Mouse (Mus musculus) myocyte (in vitro differentiated cells): ENCODE measurements at regions not wholly inside any gene's neighbourhood (a gene's known extent, or its start where the extent isn't known, plus 50 kb on each side); places are given as distances from the start of the nearest gene placed in this dataset.
A peak's percentile ranks its signal among the peaks of the same experiment; 100 is the strongest.

ENCODE experiments used
- H3K27me3 ChIP-seq: one replicate; pipeline ENCODE4 v1.6.1; 2011; ENCODE audit not compliant: control insufficient read depth, insufficient read depth, insufficient read length
- H3K36me3 ChIP-seq: one replicate; pipeline ENCODE4 v1.6.1; 2011; ENCODE audit not compliant: control insufficient read depth, insufficient read depth
- H3K4me2 ChIP-seq: one replicate; pipeline ENCODE4 v1.6.1; 2011; ENCODE audit warnings: low read depth, control low read depth
- H3K4me3 ChIP-seq: one replicate; pipeline ENCODE4 v1.5.1; 2011; ENCODE audit warnings: mild to moderate bottlenecking, control low read depth, moderate library complexity
- H3K79me2 ChIP-seq: one replicate; pipeline ENCODE4 v1.6.1; 2011; ENCODE audit not compliant: control insufficient read depth, insufficient read depth
- H3ac ChIP-seq: one replicate; pipeline ENCODE4 v1.6.1; 2011; ENCODE audit not compliant: control insufficient read depth, insufficient read length
- CEBPB ChIP-seq: IDR thresholded peaks from 2 replicates; pipeline ENCODE4 v1.6.1; 2011; ENCODE audit warnings: mild to moderate bottlenecking, moderate library complexity; ENCODE audit not compliant: poor library complexity, insufficient read depth, severe bottlenecking
- E2F4 ChIP-seq: IDR thresholded peaks from one replicate; pipeline ENCODE4 v1.6.1; 2011; ENCODE audit warnings: mild to moderate bottlenecking, control low read depth, moderate library complexity; ENCODE audit not compliant: insufficient read depth
- MAX ChIP-seq: IDR thresholded peaks from one replicate; pipeline ENCODE4 v1.6.1; 2011; ENCODE audit warnings: low read depth, mild to moderate bottlenecking, control low read depth
- MYOD1 ChIP-seq, 3 experiments: IDR thresholded peaks; one replicate each; pipeline ENCODE4 v1.6.1; 2011; ENCODE audit warnings: control low read depth in 2 of 3, low read depth in 2 of 3, mild to moderate bottlenecking in 2 of 3, moderate library complexity in 1 of 3; ENCODE audit not compliant: insufficient read length in 2 of 3, control insufficient read depth in 1 of 3
- MYOG ChIP-seq, 3 experiments: IDR thresholded peaks; one replicate each; pipeline ENCODE4 v1.6.1; 2011; ENCODE audit warnings: control low read depth in 2 of 3, low read depth in 2 of 3, mild to moderate bottlenecking in 2 of 3; ENCODE audit not compliant: insufficient read length in 2 of 3, control insufficient read depth in 1 of 3, insufficient read depth in 1 of 3
- POLR2A ChIP-seq: IDR thresholded peaks from one replicate; pipeline ENCODE4 v1.6.1; 2011; ENCODE audit warnings: low read depth, mild to moderate bottlenecking, control low read depth, moderate library complexity; ENCODE audit not compliant: insufficient read length
- POLR2AphosphoS2 ChIP-seq: IDR thresholded peaks from one replicate; pipeline ENCODE4 v1.6.1; 2011; ENCODE audit warnings: low read depth, control low read depth; ENCODE audit not compliant: insufficient read length
- REST ChIP-seq: IDR thresholded peaks from one replicate; pipeline ENCODE4 v1.6.1; 2011; ENCODE audit warnings: mild to moderate bottlenecking, control low read depth, moderate library complexity; ENCODE audit not compliant: insufficient read depth, insufficient read length
- SRF ChIP-seq: IDR thresholded peaks from one replicate; pipeline ENCODE4 v1.6.1; 2011; ENCODE audit warnings: low read depth; ENCODE audit not compliant: control insufficient read depth, insufficient read length
- TCF12 ChIP-seq: IDR thresholded peaks from one replicate; pipeline ENCODE4 v1.6.1; 2011; ENCODE audit warnings: mild to moderate bottlenecking, control low read depth; ENCODE audit not compliant: poor library complexity, insufficient read depth, severe bottlenecking
- TCF3 ChIP-seq: IDR thresholded peaks from one replicate; pipeline ENCODE4 v1.6.1; 2011; ENCODE audit warnings: low read depth, control low read depth; ENCODE audit not compliant: insufficient read length
- USF1 ChIP-seq: IDR thresholded peaks from one replicate; pipeline ENCODE4 v1.6.1; 2011; ENCODE audit warnings: low read depth, mild to moderate bottlenecking, control low read depth, moderate library complexity

- Histone ChIP-seq H3K4me2 (peak overlapping the region; percentile 34), H3ac (no peak overlapping the region), H3K36me3 (no peaks in the 10 kb centered on the region), H3K79me2 (no peaks in the 10 kb centered on the region), H3K27me3 (no peaks in the 10 kb centered on the region), H3K4me3 (no peak overlapping the region)
- TF ChIP-seq REST (no peak), MYOD1 (IDR thresholded peaks at IDR 0.05; ENCODE audit: control insufficient read depth in 1 of 3, insufficient read length in 2 of 3, low read depth in 2 of 3) (no peak), SRF (no peak), TCF12 (no peak), USF1 (no peak)
These were observed 599.6 kb downstream of the Epm2a start for GRCm38 (mm10) chr10:11942772-11943171.

GRCm38 (mm10) chr10:11960327-11960922, 617.2 kb downstream of the Epm2a start:
- H3K36me3 ChIP-seq = no peaks in the 10 kb centered on the region
- H3K27me3 ChIP-seq = no peaks in the 10 kb centered on the region
- no peak overlapping the region for H3K4me2 ChIP-seq
- H3ac ChIP-seq = no peak overlapping the region
- no peaks in the 10 kb centered on the region for H3K79me2 ChIP-seq
- no peak overlapping the region for H3K4me3 ChIP-seq
- TF ChIP-seq MAX = no peak
- no peak for TF ChIP-seq TCF3
- no peak for TF ChIP-seq REST
- TF ChIP-seq MYOG (IDR thresholded peaks at IDR 0.05; ENCODE audit: control insufficient read depth in 1 of 3, insufficient read depth in 1 of 3, insufficient read length in 2 of 3, low read depth in 2 of 3) = no peak
- TF ChIP-seq E2F4 = no peak
- TF ChIP-seq MYOD1 (IDR thresholded peaks at IDR 0.05; ENCODE audit: control insufficient read depth in 1 of 3, insufficient read length in 2 of 3, low read depth in 2 of 3) = no peak
- TF ChIP-seq POLR2AphosphoS2 = no peak
- no peak for TF ChIP-seq USF1
- no peak for TF ChIP-seq CEBPB
- TF ChIP-seq POLR2A = no peak
- no peak for TF ChIP-seq TCF12
- no peak for TF ChIP-seq SRF

- no peak for TF ChIP-seq REST
- no peak for TF ChIP-seq TCF3
- H3K27me3 ChIP-seq = no peaks in the 10 kb centered on the region
- H3K79me2 ChIP-seq = no peaks in the 10 kb centered on the region
- H3K36me3 ChIP-seq = no peaks in the 10 kb centered on the region
- no peak overlapping the region for H3K4me2 ChIP-seq
- no peak overlapping the region for H3K4me3 ChIP-seq
- no peak overlapping the region for H3ac ChIP-seq
These were observed 661.8 kb downstream of the Epm2a start for GRCm38 (mm10) chr10:12004966-12005365.

- no peak overlapping the region for H3K4me2 ChIP-seq
- H3K4me3 ChIP-seq = no peak overlapping the region
- no peaks in the 10 kb centered on the region for H3K27me3 ChIP-seq
- no peak overlapping the region for H3ac ChIP-seq
- TF ChIP-seq POLR2A = no peak
- TF ChIP-seq TCF3 = no peak
- TF ChIP-seq REST = no peak
- TF ChIP-seq MAX = no peak
- no peak for TF ChIP-seq POLR2AphosphoS2
- no peak for TF ChIP-seq TCF12
- TF ChIP-seq USF1 = no peak
- no peak for TF ChIP-seq E2F4
- no peak for TF ChIP-seq CEBPB
- no peak for TF ChIP-seq SRF
- no peak for TF ChIP-seq MYOD1 (IDR thresholded peaks at IDR 0.05; ENCODE audit: control insufficient read depth in 1 of 3, insufficient read length in 2 of 3, low read depth in 2 of 3)
- TF ChIP-seq MYOG (IDR thresholded peaks at IDR 0.05; ENCODE audit: control insufficient read depth in 1 of 3, insufficient read depth in 1 of 3, insufficient read length in 2 of 3, low read depth in 2 of 3) = no peak
- H3K36me3 ChIP-seq = no peaks in the 10 kb centered on the region
- no peaks in the 10 kb centered on the region for H3K79me2 ChIP-seq
These were observed 662.7 kb downstream of the Epm2a start for GRCm38 (mm10) chr10:12005889-12006288.

GRCm38 (mm10) chr10:12017286-12017685, 674.1 kb downstream of the Epm2a start:
- H3ac ChIP-seq = no peak overlapping the region
- H3K27me3 ChIP-seq = no peaks in the 10 kb centered on the region
- no peaks in the 10 kb centered on the region for H3K36me3 ChIP-seq
- no peak for TF ChIP-seq MAX
- TF ChIP-seq USF1 = no peak
- TF ChIP-seq TCF3 = no peak
- TF ChIP-seq E2F4 = no peak
- no peak for TF ChIP-seq POLR2A
- TF ChIP-seq REST = no peak
- no peak for TF ChIP-seq MYOD1 (IDR thresholded peaks at IDR 0.05; ENCODE audit: control insufficient read depth in 1 of 3, insufficient read length in 2 of 3, low read depth in 2 of 3)
- no peak overlapping the region for H3K4me3 ChIP-seq
- H3K79me2 ChIP-seq = no peaks in the 10 kb centered on the region
- H3K4me2 ChIP-seq = no peak overlapping the region
